17 mouse cellular contexts compared by ENCODE assay signal in the genomic region with DNA sequence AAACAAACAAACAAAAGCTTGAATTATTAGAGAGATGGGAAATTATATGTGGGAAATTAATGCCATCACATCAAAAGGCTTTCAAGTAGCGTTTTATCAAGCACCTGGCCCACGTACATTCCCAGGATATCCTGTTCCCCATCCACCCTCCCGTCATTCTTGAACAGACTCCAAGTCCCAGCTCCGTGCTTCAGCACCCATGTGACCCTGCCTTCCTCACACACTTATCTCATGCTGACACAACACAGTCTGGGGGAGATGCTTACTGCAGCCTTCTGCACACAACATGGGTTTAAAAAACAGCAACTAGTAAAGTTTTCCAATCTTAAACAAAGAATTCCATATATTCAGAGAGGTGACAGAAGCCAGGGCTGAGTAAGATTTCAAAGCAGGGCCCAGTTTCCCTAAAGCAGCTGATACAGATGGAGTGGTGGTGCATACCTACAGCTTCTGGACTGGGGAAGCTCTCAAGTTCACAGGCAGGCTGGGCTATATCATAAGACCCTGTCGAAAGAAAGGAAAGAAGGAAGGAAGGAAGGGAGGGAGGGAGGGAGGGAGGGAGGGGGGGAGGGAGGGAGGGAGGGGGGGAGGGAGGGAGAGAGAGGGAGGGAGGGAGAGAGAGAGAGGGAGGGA. TPM values are rescaled to one million over a fixed set of nuclear protein-coding genes. Genes with fewer than 3 reads are reported as not detected.
A peak's percentile ranks its signal among the peaks of the same experiment; 100 is the strongest.
DNase-seq lines count a peak whose midpoint lies in the region; ATAC-seq and TF ChIP-seq lines count a peak whose summit lies in the region.
"Had no signal": no experiment of that assay in that cellular context is flagged by ENCODE, and none has a peak within 500 bp of the region (broad histone marks: within the 10 kb centered on the region; RNA-seq: fewer than 3 reads in every experiment).

No protein-coding gene starts in this region.

- peak; percentile 32 for DNase-seq in kidney, adult 2 months
- no peak for DNase-seq in kidney, postnatal 10 days
- DNase-seq in heart, adult 18-20 months: peak; percentile 54 to 60
- DNase-seq in heart, postnatal 0 days (ENCODE audit: low spot score): peak; percentile 80
- DNase-seq in lung, postnatal 36 days: peak; percentile 46
- DNase-seq in liver, postnatal 0 days: no peak
- no peak for DNase-seq in urinary bladder, postnatal 4 days (ENCODE audit: low spot score in 2 of 2)
- no peak for DNase-seq in urinary bladder, postnatal 14 days (ENCODE audit: low spot score)
- DNase-seq: cerebellum, adult 18-20 months; layer of hippocampus, adult 9-11 months had no signal

- TF ChIP-seq EP300 in heart, postnatal 0 days (IDR thresholded peaks at IDR 0.05; ENCODE audit: low read depth): peak; percentile 24; the same call in 1 of the 2 replicates
- no peak for TF ChIP-seq EP300 in liver, postnatal 0 days (IDR thresholded peaks at IDR 0.05; ENCODE audit: low read depth)

- no peak for TF ChIP-seq POLR2A in kidney, adult 2 months (IDR thresholded peaks at IDR 0.05; ENCODE audit: low read depth, low read length)

- ATAC-seq in heart, postnatal 0 days (ENCODE audit: insufficient read depth, low read depth): peak; percentile 93
- no peak; the same call in 1 of the 2 replicates for ATAC-seq in liver, postnatal 0 days
- ATAC-seq: intestine, embryonic 16.5 days; liver, embryonic 12.5 days had no signal

- H3K4me2 ChIP-seq in heart, postnatal 0 days (ENCODE audit: low read depth, low read length): no peak overlapping the region
- no peak overlapping the region for H3K4me2 ChIP-seq in liver, postnatal 0 days (ENCODE audit: low read depth, low read length)
- H3K4me2 ChIP-seq: liver, embryonic 12.5 days had no signal

- H3K4me1 ChIP-seq in kidney, adult 2 months (ENCODE audit: control insufficient read depth, insufficient read depth, low read length): no peaks in the 10 kb centered on the region
- H3K4me1 ChIP-seq in heart, postnatal 0 days (ENCODE audit: control insufficient read depth, insufficient read depth): peaks cover 4% of the 10 kb centered on the region; the same call in 1 of the 2 replicates
- no peaks in the 10 kb centered on the region for H3K4me1 ChIP-seq in liver, postnatal 0 days (ENCODE audit: insufficient read depth)
- H3K4me1 ChIP-seq: midbrain, embryonic 10.5 days had no signal

- H3K4me3 ChIP-seq in kidney, adult 2 months (ENCODE audit: insufficient read depth, low read depth, low read length): no peak overlapping the region
- H3K4me3 ChIP-seq in heart, postnatal 0 days (ENCODE audit: low read depth, low read length): no peak overlapping the region
- H3K4me3 ChIP-seq in liver, postnatal 0 days (ENCODE audit: low read depth, low read length): no peak overlapping the region
- H3K4me3 ChIP-seq: liver, embryonic 12.5 days; midbrain, embryonic 10.5 days had no signal

- no peaks in the 10 kb centered on the region for H3K36me3 ChIP-seq in kidney, adult 2 months (ENCODE audit: control insufficient read depth, insufficient read depth, low read length)
- no peaks in the 10 kb centered on the region for H3K36me3 ChIP-seq in heart, postnatal 0 days (replicated peaks; ENCODE audit: control insufficient read depth, insufficient read depth, low read length)
- no peaks in the 10 kb centered on the region for H3K36me3 ChIP-seq in liver, postnatal 0 days (replicated peaks; ENCODE audit: insufficient read depth, low read length)
- H3K36me3 ChIP-seq: liver, embryonic 12.5 days; midbrain, embryonic 10.5 days had no signal

- no peak overlapping the region for H3K27ac ChIP-seq in kidney, adult 2 months (ENCODE audit: insufficient read depth, low read depth, low read length)
- peak overlapping the region; percentile 55; the same call in 1 of the 2 replicates for H3K27ac ChIP-seq in heart, postnatal 0 days (ENCODE audit: low read depth)
- H3K27ac ChIP-seq in liver, postnatal 0 days (ENCODE audit: low read depth): no peak overlapping the region
- H3K27ac ChIP-seq: liver, embryonic 12.5 days; midbrain, embryonic 10.5 days; stomach, postnatal 0 days had no signal

- no peak overlapping the region for H3K9ac ChIP-seq in heart, postnatal 0 days (replicated peaks; ENCODE audit: low read depth, low read length)
- no peak overlapping the region for H3K9ac ChIP-seq in liver, postnatal 0 days (replicated peaks)
- H3K9ac ChIP-seq: liver, embryonic 12.5 days had no signal

- TF ChIP-seq CTCF in kidney, adult 2 months (conservative IDR thresholded peaks at IDR 0.05; ENCODE audit: insufficient read depth, insufficient read length, low read depth, low read length): no peak
- no peak for TF ChIP-seq CTCF in heart, postnatal 0 days (IDR thresholded peaks at IDR 0.05; ENCODE audit: low read depth)
- TF ChIP-seq CTCF in liver, postnatal 0 days (IDR thresholded peaks at IDR 0.05; ENCODE audit: low read depth): no peak

- no peaks in the 10 kb centered on the region for H3K27me3 ChIP-seq in kidney, adult 2 months (replicated peaks; ENCODE audit: control insufficient read depth, insufficient read depth, low read length)
- no peaks in the 10 kb centered on the region for H3K27me3 ChIP-seq in heart, postnatal 0 days (ENCODE audit: control insufficient read depth, insufficient read depth, low read length)
- no peaks in the 10 kb centered on the region for H3K27me3 ChIP-seq in liver, postnatal 0 days (ENCODE audit: insufficient read depth, low read length)

- 19% methylated on average over 5 of the region's 5 CpGs for WGBS in kidney, adult 2 months
- WGBS in heart, postnatal 0 days: 4% methylated on average over 4 of the region's 5 CpGs
- WGBS in liver, postnatal 0 days (ENCODE audit: insufficient replicate concordance): 32% methylated on average over 4 of the region's 5 CpGs

- H3K9me3 ChIP-seq in heart, postnatal 0 days (replicated peaks; ENCODE audit: control insufficient read depth, low read length): no peaks in the 10 kb centered on the region
- no peaks in the 10 kb centered on the region for H3K9me3 ChIP-seq in liver, postnatal 0 days (ENCODE audit: low read length)
- H3K9me3 ChIP-seq: liver, embryonic 12.5 days; midbrain, embryonic 10.5 days had no signal

RNA-seq across cellular contexts. Expression of a gene that starts 22.6 kb away (rescaled TPM):
- not detected in 2 replicates for polyA plus RNA-seq in kidney, adult 2 months (2012; rRNA removed)
- total RNA-seq in heart, adult 18-20 months (2021): not detected
- total RNA-seq in heart, postnatal 0 days (2014; rRNA removed; ENCODE audit: low replicate concordance): not detected in 2 replicates
- polyA plus RNA-seq in heart, postnatal 0 days (2015; fragmentation: Nextera tagmentation; extraction: Ambion mirVana): not detected in 2 replicates
- not detected in 2 replicates for polyA plus RNA-seq in liver, postnatal 0 days (2015; fragmentation: Nextera tagmentation; extraction: Ambion mirVana)
- total RNA-seq: heart, postnatal 36 days; left cerebral cortex, postnatal 14 days had no signal
- polyA plus RNA-seq: intestine, embryonic 16.5 days; liver, embryonic 12.5 days; midbrain, embryonic 10.5 days; small intestine, adult 2 months; stomach, postnatal 0 days had no signal

RNA-seq across cellular contexts. Expression of a gene that starts 38.4 kb away (rescaled TPM):
- 68.4 and 73.2 TPM in 2 replicates for polyA plus RNA-seq in kidney, adult 2 months (2012; rRNA removed)
- total RNA-seq in heart, adult 18-20 months (2021): 10 to 100 TPM; 23.5 to 25.8 TPM
- total RNA-seq in heart, postnatal 0 days (2014; rRNA removed; ENCODE audit: low replicate concordance): 38.9 and 48.1 TPM in 2 replicates
- 36.7 and 41.6 TPM in 2 replicates for polyA plus RNA-seq in heart, postnatal 0 days (2015; fragmentation: Nextera tagmentation; extraction: Ambion mirVana)
- 11.7 and 16.2 TPM in 2 replicates for polyA plus RNA-seq in liver, postnatal 0 days (2015; fragmentation: Nextera tagmentation; extraction: Ambion mirVana)

RNA-seq across cellular contexts. Expression of a gene that starts 38.6 kb away (rescaled TPM):
- 67.4 and 67.5 TPM in 2 replicates for polyA plus RNA-seq in kidney, adult 2 months (2012; rRNA removed)
- 10 to 100 TPM; 26.2 to 29.7 TPM for total RNA-seq in heart, adult 18-20 months (2021)
- 94.3 and 95.1 TPM in 2 replicates for total RNA-seq in heart, postnatal 0 days (2014; rRNA removed; ENCODE audit: low replicate concordance)
- 136 and 152 TPM in 2 replicates for polyA plus RNA-seq in heart, postnatal 0 days (2015; fragmentation: Nextera tagmentation; extraction: Ambion mirVana)
- 157 and 162 TPM in 2 replicates for polyA plus RNA-seq in liver, postnatal 0 days (2015; fragmentation: Nextera tagmentation; extraction: Ambion mirVana)

Comparison
In these comparisons a context has a peak if more than half of its experiments do, and no peak if none do; other contexts are left out.
1. DNase-seq: peak in kidney, adult 2 months (single experiment), heart, adult 18-20 months (2 of 2), heart, postnatal 0 days (single experiment) and lung, postnatal 36 days (single experiment); none in kidney, postnatal 10 days (single experiment), liver, postnatal 0 days (single experiment), urinary bladder, postnatal 4 days (0 of 2) and urinary bladder, postnatal 14 days (single experiment).